In the genomic region with DNA sequence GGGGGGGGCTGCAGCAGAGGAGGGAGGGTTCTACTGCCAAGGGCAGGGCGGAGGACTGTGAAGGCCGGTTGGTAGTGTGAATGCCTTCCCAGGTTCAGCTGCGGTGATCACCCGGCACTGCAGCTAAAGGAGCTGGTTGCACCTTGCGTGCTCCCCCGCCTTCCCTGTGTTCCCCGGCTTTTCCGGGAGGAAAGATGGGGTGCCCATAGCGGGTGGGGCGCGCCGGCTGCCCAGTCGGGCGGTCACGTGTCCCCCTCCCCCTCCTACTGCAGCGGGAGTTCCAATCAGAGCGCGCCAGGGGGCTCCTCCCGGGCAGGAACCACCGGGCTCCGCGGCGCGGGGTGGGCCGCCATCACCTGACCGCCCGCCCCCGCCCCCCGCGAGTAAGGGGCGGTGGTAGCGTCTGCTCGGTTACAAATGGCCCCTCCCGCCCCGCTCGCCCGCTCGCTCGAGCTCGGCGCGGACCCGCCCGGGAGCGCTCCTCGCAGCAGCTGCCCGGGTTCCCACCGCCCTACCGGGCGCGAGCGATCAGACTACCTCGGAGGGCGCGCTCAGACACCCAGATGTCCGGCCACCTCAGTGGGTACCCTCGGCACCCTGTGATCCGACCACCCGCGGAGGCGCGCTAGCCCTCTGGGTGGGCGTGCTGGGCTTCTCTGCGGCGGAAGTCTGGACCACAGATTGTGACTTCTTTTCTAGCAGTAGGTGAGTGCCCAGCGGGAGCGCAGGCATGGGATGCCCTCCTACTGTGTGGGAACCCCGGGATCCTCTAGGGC, we compare ENCODE assay signal across 8 mouse cellular contexts.
A peak's percentile ranks its signal among the peaks of the same experiment; 100 is the strongest.
DNase-seq lines count a peak whose midpoint lies in the region.

No protein-coding gene starts in this region.

- peak; percentile 78 for DNase-seq in ES-CJ7 (ENCODE audit: low read depth, low spot score)
- DNase-seq in brain, adult 2 months (ENCODE audit: low read depth, low spot score): peak; percentile 96
- peak; percentile 68 for DNase-seq in forebrain, embryonic 10.5 days (ENCODE audit: extremely low spot score, low spot score)
- DNase-seq in heart, postnatal 36 days: peak; percentile 11 to 18
- DNase-seq in layer of hippocampus, postnatal 14 days (ENCODE audit: low spot score in 2 of 2): peak; percentile 88 to 94
- DNase-seq in lung, postnatal 10 days: peak; percentile 36
- peak; percentile 97 to 98 for DNase-seq in right cerebral cortex, postnatal 10 days (ENCODE audit: low spot score in 2 of 2)
- no peak for DNase-seq in spleen, adult 12 weeks (ENCODE audit: low spot score)

- peaks cover 46% of the 10 kb centered on the region for H3K4me1 ChIP-seq in forebrain, embryonic 10.5 days

- H3K9me3 ChIP-seq in forebrain, embryonic 10.5 days: no peaks in the 10 kb centered on the region

- under 1% methylated on average over 68 of the region's 68 CpGs for WGBS in forebrain, embryonic 10.5 days

- H3K4me3 ChIP-seq in forebrain, embryonic 10.5 days: peak overlapping the region; percentile 71

- H3K27ac ChIP-seq in forebrain, embryonic 10.5 days: peak overlapping the region; percentile 74

- intact Hi-C loops in heart, postnatal 36 days (cut with DNase I): no loop called here

- H3K27me3 ChIP-seq in forebrain, embryonic 10.5 days (ENCODE audit: poor library complexity, severe bottlenecking): peaks cover 99% of the 10 kb centered on the region

- H3K36me3 ChIP-seq in forebrain, embryonic 10.5 days (replicated peaks): no peaks in the 10 kb centered on the region
